In the genomic region with DNA sequence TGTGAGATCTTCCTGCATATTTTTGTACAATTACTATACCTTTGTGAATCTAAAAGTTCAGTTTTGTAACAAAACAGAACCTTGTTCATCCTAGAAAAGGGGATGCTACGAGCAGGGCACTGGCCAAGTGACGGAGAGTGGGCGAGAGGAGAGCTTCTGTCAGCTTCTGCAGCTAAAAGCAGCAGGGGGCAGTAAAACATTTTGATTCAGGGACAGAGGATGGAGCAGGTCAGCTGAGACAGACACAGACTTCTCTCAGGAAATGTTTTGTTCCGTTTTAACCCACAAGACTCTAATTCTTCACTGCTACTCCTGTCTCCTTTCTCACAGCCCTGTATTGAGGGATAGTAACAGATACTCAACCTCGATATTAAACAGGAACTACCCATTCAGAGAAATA, we compare ENCODE assay signal across 8 mouse cellular contexts. TPM values are rescaled to one million over a fixed set of nuclear protein-coding genes. Genes with fewer than 3 reads are reported as not detected.
DNase-seq lines count a peak whose midpoint lies in the region; ATAC-seq and TF ChIP-seq lines count a peak whose summit lies in the region.

No protein-coding gene starts in this region.

- no peaks in the 10 kb centered on the region for H3K36me3 ChIP-seq in hindbrain, embryonic 14.5 days (replicated peaks; ENCODE audit: control insufficient read depth, insufficient read depth)
- no peaks in the 10 kb centered on the region for H3K36me3 ChIP-seq in hindbrain, embryonic 13.5 days
- H3K36me3 ChIP-seq in C2C12 (ENCODE audit: control insufficient read depth, insufficient read depth) = no peaks in the 10 kb centered on the region
- no peaks in the 10 kb centered on the region for H3K36me3 ChIP-seq in kidney, embryonic 15.5 days
- no peaks in the 10 kb centered on the region for H3K36me3 ChIP-seq in neural tube, embryonic 13.5 days

- 26% methylated on average over 5 of the region's 5 CpGs for WGBS in hindbrain, embryonic 14.5 days
- 35% methylated on average over 5 of the region's 5 CpGs for WGBS in hindbrain, embryonic 13.5 days
- WGBS in kidney, embryonic 15.5 days = 41% methylated on average over 5 of the region's 5 CpGs
- WGBS in neural tube, embryonic 13.5 days = 46% methylated on average over 5 of the region's 5 CpGs

- H3ac ChIP-seq in C2C12 (ENCODE audit: control insufficient read depth, insufficient read length, low read depth) = no peak overlapping the region

- H3K79me2 ChIP-seq in C2C12 (ENCODE audit: control insufficient read depth, insufficient read depth) = no peaks in the 10 kb centered on the region

- H3K27me3 ChIP-seq in hindbrain, embryonic 14.5 days (ENCODE audit: control insufficient read depth, insufficient read depth, low read length) = no peaks in the 10 kb centered on the region
- H3K27me3 ChIP-seq in hindbrain, embryonic 13.5 days = no peaks in the 10 kb centered on the region
- no peaks in the 10 kb centered on the region for H3K27me3 ChIP-seq in C2C12 (ENCODE audit: control insufficient read depth, insufficient read depth, insufficient read length)
- no peaks in the 10 kb centered on the region for H3K27me3 ChIP-seq in kidney, embryonic 15.5 days
- no peaks in the 10 kb centered on the region for H3K27me3 ChIP-seq in neural tube, embryonic 13.5 days

- H3K9me3 ChIP-seq in hindbrain, embryonic 14.5 days (ENCODE audit: control insufficient read depth, low read length) = no peaks in the 10 kb centered on the region
- H3K9me3 ChIP-seq in hindbrain, embryonic 13.5 days = no peaks in the 10 kb centered on the region
- H3K9me3 ChIP-seq in kidney, embryonic 15.5 days (replicated peaks) = no peaks in the 10 kb centered on the region
- H3K9me3 ChIP-seq in neural tube, embryonic 13.5 days = no peaks in the 10 kb centered on the region

- ATAC-seq in hindbrain, embryonic 14.5 days (ENCODE audit: low FRiP score) = peak; percentile 70; the same call in 1 of the 2 replicates
- no peak; the same call in 1 of the 2 replicates for ATAC-seq in hindbrain, embryonic 13.5 days (ENCODE audit: low FRiP score)
- ATAC-seq in kidney, embryonic 15.5 days (replicated peaks; ENCODE audit: low FRiP score) = peak; percentile 52; the same call in 1 of the 2 replicates
- ATAC-seq in neural tube, embryonic 13.5 days (ENCODE audit: low read depth) = peak; percentile 43; the same call in 1 of the 2 replicates

- DNase-seq in hindbrain, embryonic 14.5 days (ENCODE audit: low spot score) = peak; percentile 52
- DNase-seq in c-Kit-positive CD71-negative TER-119-negative erythroid progenitor cells, embryonic 14.5 days (ENCODE audit: low read depth) = peak; percentile 7
- no peak for DNase-seq in T-cell, adult 2 months (ENCODE audit: low spot score)
- DNase-seq in frontal cortex, postnatal 25 days (ENCODE audit: low spot score in 2 of 2) = no peak

- H3K27ac ChIP-seq in hindbrain, embryonic 14.5 days = no peak overlapping the region
- no peak overlapping the region for H3K27ac ChIP-seq in hindbrain, embryonic 13.5 days
- H3K27ac ChIP-seq in kidney, embryonic 15.5 days = no peak overlapping the region
- H3K27ac ChIP-seq in neural tube, embryonic 13.5 days (replicated peaks) = no peak overlapping the region

- H3K4me3 ChIP-seq in hindbrain, embryonic 14.5 days (replicated peaks; ENCODE audit: low read length) = no peak overlapping the region
- H3K4me3 ChIP-seq in hindbrain, embryonic 13.5 days = no peak overlapping the region
- no peak overlapping the region for H3K4me3 ChIP-seq in C2C12 (ENCODE audit: insufficient read depth, poor library complexity, severe bottlenecking)
- H3K4me3 ChIP-seq in kidney, embryonic 15.5 days (replicated peaks) = no peak overlapping the region
- no peak overlapping the region for H3K4me3 ChIP-seq in neural tube, embryonic 13.5 days

- H3K9ac ChIP-seq in hindbrain, embryonic 14.5 days = no peak overlapping the region
- H3K9ac ChIP-seq in hindbrain, embryonic 13.5 days = no peak overlapping the region
- no peak overlapping the region for H3K9ac ChIP-seq in kidney, embryonic 15.5 days
- H3K9ac ChIP-seq in neural tube, embryonic 13.5 days = no peak overlapping the region

- no peak overlapping the region for H3K4me2 ChIP-seq in hindbrain, embryonic 14.5 days (replicated peaks)
- no peak overlapping the region for H3K4me2 ChIP-seq in hindbrain, embryonic 13.5 days
- no peak overlapping the region for H3K4me2 ChIP-seq in kidney, embryonic 15.5 days
- H3K4me2 ChIP-seq in neural tube, embryonic 13.5 days = no peak overlapping the region

- no peaks in the 10 kb centered on the region for H3K79me3 ChIP-seq in C2C12 (ENCODE audit: low read depth)

- no peaks in the 10 kb centered on the region for H3K4me1 ChIP-seq in hindbrain, embryonic 14.5 days (replicated peaks; ENCODE audit: control insufficient read depth, insufficient read depth, low read length)
- H3K4me1 ChIP-seq in hindbrain, embryonic 13.5 days (replicated peaks) = no peaks in the 10 kb centered on the region
- peaks cover 8% of the 10 kb centered on the region for H3K4me1 ChIP-seq in kidney, embryonic 15.5 days
- peaks cover 5% of the 10 kb centered on the region; the same call in 1 of the 2 replicates for H3K4me1 ChIP-seq in neural tube, embryonic 13.5 days (replicated peaks)

- TF ChIP-seq CTCF in C2C12 (IDR thresholded peaks at IDR 0.05; ENCODE audit: control insufficient read depth, insufficient read depth, insufficient read length) = peak; percentile 22

TF ChIP-seq in C2C12, 6 proteins besides CTCF, POLR2A, EP300 and RAD21:
- TF ChIP-seq FOSL1 (IDR thresholded peaks at IDR 0.05; ENCODE audit: insufficient read depth, low read length, poor library complexity, severe bottlenecking) = no peak
- no peak for TF ChIP-seq MYOD1 (IDR thresholded peaks at IDR 0.05; ENCODE audit: control insufficient read depth, insufficient read length, low read depth)
- TF ChIP-seq MYOG (IDR thresholded peaks at IDR 0.05; ENCODE audit: control insufficient read depth, extremely low read depth, insufficient read length) = no peak
- TF ChIP-seq CEBPB (IDR thresholded peaks at IDR 0.05; ENCODE audit: low read depth) = no peak
- TF ChIP-seq MAX (IDR thresholded peaks at IDR 0.05) = no peak
- TF ChIP-seq USF1 (IDR thresholded peaks at IDR 0.05; ENCODE audit: low read depth) = no peak

RNA-seq across cellular contexts. Expression of gene Slit2, which starts 55.1 kb away (rescaled TPM):
- 32.8 and 47.0 TPM in 2 replicates for polyA plus RNA-seq in hindbrain, embryonic 14.5 days (2014; fragmentation: Nextera tagmentation; extraction: Ambion mirVana)
- 39.8 and 41.8 TPM in 2 replicates for polyA plus RNA-seq in hindbrain, embryonic 13.5 days (2015; fragmentation: Nextera tagmentation; extraction: Ambion mirVana)
- polyA plus RNA-seq in C2C12 (2012; fragmentation: generic; extraction: Trizol) = 4.9 TPM
- polyA plus RNA-seq in kidney, embryonic 15.5 days (2015; fragmentation: Nextera tagmentation; extraction: Ambion mirVana) = 34.8 and 36.3 TPM in 2 replicates
- 47.2 and 52.6 TPM in 2 replicates for polyA plus RNA-seq in neural tube, embryonic 13.5 days (2015; fragmentation: Nextera tagmentation; extraction: Ambion mirVana)

Comparison
In these comparisons a context has a peak if more than half of its experiments do, and no peak if none do; other contexts are left out.
1. DNase-seq: peak in hindbrain, embryonic 14.5 days (single experiment) and c-Kit-positive CD71-negative TER-119-negative erythroid progenitor cells, embryonic 14.5 days (single experiment); none in T-cell, adult 2 months (single experiment) and frontal cortex, postnatal 25 days (0 of 2).